Mouse (Mus musculus): ENCODE data around the gene Rbm48. TPM values are rescaled to one million over a fixed set of nuclear protein-coding genes. Genes with fewer than 3 reads are reported as not detected.

Rbm48 gene
- polyA plus RNA-seq (2012; rRNA removed) = 0.70 and 0.90 TPM in 2 replicates

GRCm38 (mm10) chr5:3596399-3596766 is at the start of gene Rbm48:
TSS of gene Rbm48 (minus strand) at chr5:3596585.

GRCm38 (mm10) chr5:3595693-3596398 is 539 bp downstream of the Rbm48 start, which contains the start of gene Pex1:
TSS of gene Pex1 (plus strand) at chr5:3596066.

GRCm38 (mm10) chr5:3571266-3571665 is 25.1 kb downstream of the Rbm48 start, which contains the start of gene 1700109H08Rik:
TSS of gene 1700109H08Rik (plus strand) at chr5:3571566.

DNA sequence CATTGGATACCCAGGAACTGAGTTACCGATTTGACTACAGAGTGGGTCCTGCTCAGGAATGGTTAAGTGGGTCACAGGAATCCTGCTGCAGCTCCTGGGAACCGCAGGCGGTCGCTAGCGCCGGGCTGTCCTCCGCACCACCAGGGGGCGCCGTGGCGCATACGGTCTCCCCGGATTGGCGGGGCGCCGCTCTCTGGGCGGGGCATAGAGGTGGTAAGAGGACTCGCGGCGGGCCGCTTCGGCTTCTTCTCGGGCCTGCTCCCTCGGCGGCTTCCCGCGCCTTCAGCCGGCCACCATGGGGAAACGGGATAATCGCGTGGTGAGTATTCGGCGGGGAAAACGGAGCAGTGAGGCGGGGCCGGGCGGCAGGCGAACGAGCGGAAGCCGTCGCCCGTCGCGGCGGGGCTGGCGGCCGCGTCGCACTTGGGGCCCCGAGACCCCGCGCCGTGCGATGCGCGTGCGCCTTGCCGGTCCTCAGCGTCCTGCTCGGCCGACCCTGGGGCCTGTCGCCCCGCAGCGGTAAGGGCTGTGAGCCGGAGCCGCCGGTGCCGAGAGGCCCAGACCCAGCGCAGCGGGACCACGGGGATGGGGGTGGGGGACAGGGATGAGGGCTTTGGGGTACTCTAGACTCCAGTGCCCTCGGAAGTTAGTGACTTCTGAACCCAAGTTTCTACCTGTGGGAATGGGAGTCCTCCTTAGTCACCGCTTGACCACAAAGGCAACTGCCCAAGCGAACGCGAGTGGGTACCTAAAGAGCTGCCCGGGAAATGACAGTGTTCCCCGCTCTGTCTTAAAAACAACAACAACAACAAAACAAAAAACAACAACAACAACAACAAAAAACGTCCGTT is 52.5 kb downstream of the Rbm48 start, which contains the start of gene Fam133b:
Fam133b (plus strand) TSS at position 205 of the 851 bp plus-strand sequence.

Other genes starting within 250 kb of the Rbm48 start
- gene Fam133b, start 52.8 kb downstream of the Rbm48 start, polyA plus RNA-seq (2012; rRNA removed) = 0.87 and 1.6 TPM in 2 replicates
- 0.23 and 0.47 TPM in 2 replicates for gene 1700109H08Rik, start 25.0 kb downstream of the Rbm48 start, polyA plus RNA-seq (2012; rRNA removed)
- gene Pex1, start 519 bp downstream of the Rbm48 start, polyA plus RNA-seq (2012; rRNA removed) = 1.3 and 3.9 TPM in 2 replicates
- not detected in 2 replicates for gene Tmbim7, start 54.6 kb upstream of the Rbm48 start, polyA plus RNA-seq (2012; rRNA removed)
- gene Gatad1, start 60.6 kb upstream of the Rbm48 start, polyA plus RNA-seq (2012; rRNA removed) = 16.5 and 30.6 TPM in 2 replicates
- gene Ankib1, start 206.3 kb upstream of the Rbm48 start, polyA plus RNA-seq (2012; rRNA removed) = 2.0 and 2.7 TPM in 2 replicates
- gene Krit1, start 206.6 kb upstream of the Rbm48 start, polyA plus RNA-seq (2012; rRNA removed) = 0.35 and 0.92 TPM in 2 replicates
- gene Lrrd1, start 248.6 kb upstream of the Rbm48 start, polyA plus RNA-seq (2012; rRNA removed) = 0.02 and 0.10 TPM in 2 replicates